Mouse (Mus musculus): Measurements from ENCODE around the gene Ear10.
A peak's percentile ranks its signal among the peaks of the same experiment; 100 is the strongest.
"Not testable (repeated sequence)": the region's sequence is repeated elsewhere in the genome, so short reads cannot be mapped to it uniquely, and the experiment has no call there.

The Ear10 gene

GRCm38 (mm10) chr14:43923459-43923858, at the start of gene Ear10:
Gene Ear10 (minus strand): TSS chr14:43923559.
- DNase-seq (ENCODE audit: low read depth, low spot score): not testable (repeated sequence)

- not testable (repeated sequence) for DNase-seq (ENCODE audit: low read depth, low spot score)
Measured at GRCm38 (mm10) chr14:43956769-43957168, 33.4 kb upstream of the Ear10 start, which contains the start of gene Ang5. Gene Ang5 (plus strand): TSS chr14:43957069.

- not testable (repeated sequence) for DNase-seq (ENCODE audit: low read depth, low spot score)
Measured at GRCm38 (mm10) chr14:43955074-43955473, 31.7 kb upstream of the Ear10 start.

- DNase-seq (ENCODE audit: low read depth, low spot score): not testable (repeated sequence)
Measured at GRCm38 (mm10) chr14:43953382-43953781, 30.0 kb upstream of the Ear10 start.

GRCm38 (mm10) chr14:43933399-43933798, 10.0 kb upstream of the Ear10 start:
- not testable (repeated sequence) for DNase-seq (ENCODE audit: low read depth, low spot score)

GRCm38 (mm10) chr14:43932991-43933390, 9.6 kb upstream of the Ear10 start:
- not testable (repeated sequence) for DNase-seq (ENCODE audit: low read depth, low spot score)

GRCm38 (mm10) chr14:43925404-43925950, 2.1 kb upstream of the Ear10 start:
- peak; percentile 1 for DNase-seq (ENCODE audit: low read depth, low spot score)

GRCm38 (mm10) chr14:43924688-43925403, 1.5 kb upstream of the Ear10 start, which contains the start of gene Gm8113:
Gene Gm8113 (plus strand): TSS chr14:43925390.
- DNase-seq (ENCODE audit: low read depth, low spot score): peak; percentile 18

GRCm38 (mm10) chr14:43918214-43918613, 5.1 kb downstream of the Ear10 start:
- DNase-seq (ENCODE audit: low read depth, low spot score): not testable (repeated sequence)

GRCm38 (mm10) chr14:43898577-43898976, 24.8 kb downstream of the Ear10 start:
- not testable (repeated sequence) for DNase-seq (ENCODE audit: low read depth, low spot score)

GRCm38 (mm10) chr14:43895357-43895756, 28.0 kb downstream of the Ear10 start:
- not testable (repeated sequence) for DNase-seq (ENCODE audit: low read depth, low spot score)

GRCm38 (mm10) chr14:43891288-43891687, 32.1 kb downstream of the Ear10 start:
- DNase-seq (ENCODE audit: low read depth, low spot score): not testable (repeated sequence)

- not testable (repeated sequence) for DNase-seq (ENCODE audit: low read depth, low spot score)
Measured at GRCm38 (mm10) chr14:43886235-43886634, 37.1 kb downstream of the Ear10 start.

GRCm38 (mm10) chr14:43879966-43880545, 43.3 kb downstream of the Ear10 start:
- not testable (repeated sequence) for DNase-seq (ENCODE audit: low read depth, low spot score)

GRCm38 (mm10) chr14:43877789-43878188, 45.6 kb downstream of the Ear10 start:
- not testable (repeated sequence) for DNase-seq (ENCODE audit: low read depth, low spot score)

- not testable (repeated sequence) for DNase-seq (ENCODE audit: low read depth, low spot score)
Measured at GRCm38 (mm10) chr14:43875417-43875816, 47.9 kb downstream of the Ear10 start, which contains the start of gene Ear1. Gene Ear1 (minus strand): TSS chr14:43875517.

GRCm38 (mm10) chr14:43874862-43875261, 48.5 kb downstream of the Ear10 start:
- DNase-seq (ENCODE audit: low read depth, low spot score): not testable (repeated sequence)
